Mouse (Mus musculus) spleen, embryonic (tissue): Measurements from ENCODE around the gene Prim2.
"Not testable (repeated sequence)": the region's sequence is repeated elsewhere in the genome, so short reads cannot be mapped to it uniquely, and the experiment has no call there.

ENCODE experiments used
- CTCF ChIA-PET: fragments of 350-600 bp; sonication (Branson Sonifier 250); formaldehyde crosslinking; loops from one replicate; lab custom pipeline; 2022; lab: Charles Lee

Prim2 gene

GRCm38 (mm10) chr1:33657574-33658149 lies 11.9 kb downstream of the Prim2 start:
- CTCF ChIA-PET, result interaction anchor here (0.9 kb wide), 1 partner anchor 27 kb away, joined by 3 read pairs; no protein-coding TSS in a partner anchor

- CTCF ChIA-PET, result no interaction called here
These were observed 18.7 kb downstream of the Prim2 start for GRCm38 (mm10) chr1:33650875-33651274.

GRCm38 (mm10) chr1:33649534-33650108 lies 20.0 kb downstream of the Prim2 start:
- CTCF ChIA-PET, result interaction anchor here (0.6 kb wide), 3 partner anchors 18 to 1035 kb away, joined by 3 read pairs; no protein-coding TSS in a partner anchor

- CTCF ChIA-PET, result interaction anchor here (0.6 kb wide), 3 partner anchors 18 to 1034 kb away, joined by 3 read pairs; no protein-coding TSS in a partner anchor
These were observed 20.6 kb downstream of the Prim2 start for GRCm38 (mm10) chr1:33649021-33649420.

- CTCF ChIA-PET, result no interaction called here
These were observed 21.9 kb downstream of the Prim2 start for GRCm38 (mm10) chr1:33647661-33648060.

GRCm38 (mm10) chr1:33647173-33647572 lies 22.4 kb downstream of the Prim2 start:
- CTCF ChIA-PET, result no interaction called here

GRCm38 (mm10) chr1:33645689-33646088 lies 23.9 kb downstream of the Prim2 start:
- CTCF ChIA-PET, result no interaction called here

- CTCF ChIA-PET, result interaction anchor here (1.5 kb wide), 1 partner anchor 75 kb away, joined by 4 read pairs; no protein-coding TSS in a partner anchor
These were observed 28.5 kb downstream of the Prim2 start for GRCm38 (mm10) chr1:33641139-33641538.

GRCm38 (mm10) chr1:33640089-33640488 lies 29.5 kb downstream of the Prim2 start:
- CTCF ChIA-PET, result no interaction called here

GRCm38 (mm10) chr1:33639234-33639633 lies 30.4 kb downstream of the Prim2 start:
- CTCF ChIA-PET, result no interaction called here

GRCm38 (mm10) chr1:33637827-33638226 lies 31.8 kb downstream of the Prim2 start:
- CTCF ChIA-PET, result no interaction called here

- CTCF ChIA-PET, result no interaction called here
These were observed 33.0 kb downstream of the Prim2 start for GRCm38 (mm10) chr1:33636421-33637195.

GRCm38 (mm10) chr1:33631002-33631618 lies 38.5 kb downstream of the Prim2 start:
- CTCF ChIA-PET, result interaction anchor here (0.8 kb wide), 1 partner anchor 18 kb away, joined by 3 read pairs; no protein-coding TSS in a partner anchor

- CTCF ChIA-PET, result interaction anchor here (0.7 kb wide), 1 partner anchor 77 kb away, joined by 3 read pairs; no protein-coding TSS in a partner anchor
These were observed 41.8 kb downstream of the Prim2 start for GRCm38 (mm10) chr1:33627803-33628202.

- CTCF ChIA-PET, result interaction anchor here (0.7 kb wide), 1 partner anchor 77 kb away, joined by 3 read pairs; no protein-coding TSS in a partner anchor
These were observed 42.5 kb downstream of the Prim2 start for GRCm38 (mm10) chr1:33627070-33627469.

- CTCF ChIA-PET, result no interaction called here
These were observed 44.7 kb downstream of the Prim2 start for GRCm38 (mm10) chr1:33624900-33625299.

GRCm38 (mm10) chr1:33624441-33624840 lies 45.2 kb downstream of the Prim2 start:
- CTCF ChIA-PET, result no interaction called here

- CTCF ChIA-PET, result no interaction called here
These were observed 47.8 kb downstream of the Prim2 start for GRCm38 (mm10) chr1:33621791-33622190.

- CTCF ChIA-PET, result interaction anchor here (0.7 kb wide), 1 partner anchor 54 kb away, joined by 5 read pairs; no protein-coding TSS in a partner anchor
These were observed 49.4 kb downstream of the Prim2 start for GRCm38 (mm10) chr1:33620091-33620788.

- CTCF ChIA-PET, result not testable (repeated sequence)
These were observed 53.0 kb downstream of the Prim2 start for GRCm38 (mm10) chr1:33616642-33617041.

- CTCF ChIA-PET, result no interaction called here
These were observed 57.5 kb downstream of the Prim2 start for GRCm38 (mm10) chr1:33612100-33612499.
